Mouse (Mus musculus) c-Kit-positive CD71-positive TER-119-positive erythroid progenitor cells, embryonic 14.5 days (primary cell): ENCODE results near the gene Prph.
"Not testable (repeated sequence)": the region's sequence is repeated elsewhere in the genome, so short reads cannot be mapped to it uniquely, and the experiment has no call there.

Experiments used
- DNase-seq: peaks from one replicate; pipeline ENCODE4 v3.0.0-alpha.2; 2013; ENCODE audit warnings: low spot score

Gene Prph

DNA sequence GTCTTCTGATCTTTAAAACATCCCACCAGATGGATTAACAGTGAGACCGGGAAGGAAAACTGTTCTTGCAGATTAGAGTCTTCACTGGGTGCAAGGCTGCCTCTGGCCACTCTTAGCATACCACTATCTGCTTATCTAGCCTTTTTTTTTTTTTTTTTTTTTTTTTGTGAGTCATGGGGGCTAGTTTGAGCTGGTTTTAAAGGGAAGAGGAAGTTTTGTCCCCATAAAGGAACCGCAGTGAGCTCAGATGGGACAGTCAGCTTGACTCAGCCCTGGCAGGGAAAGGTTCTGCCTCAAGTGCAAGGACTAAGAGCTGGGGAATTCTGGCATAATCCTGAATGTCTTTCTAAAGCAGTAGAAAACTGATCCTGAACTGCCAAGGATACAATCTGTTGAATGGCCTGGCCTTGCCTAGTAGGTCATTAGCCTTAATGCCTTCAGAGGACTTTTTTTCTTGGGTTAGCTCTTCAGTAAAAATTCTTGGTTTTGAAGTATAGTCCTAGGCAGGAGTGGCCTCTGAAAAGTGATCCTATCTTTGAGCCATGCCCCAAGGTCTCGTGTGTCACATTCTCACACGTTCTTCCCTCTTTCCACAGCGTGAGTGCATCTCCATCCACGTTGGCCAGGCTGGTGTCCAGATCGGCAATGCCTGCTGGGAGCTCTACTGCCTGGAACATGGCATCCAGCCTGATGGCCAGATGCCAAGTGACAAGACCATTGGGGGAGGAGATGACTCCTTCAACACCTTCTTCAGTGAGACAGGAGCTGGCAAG lies 21.3 kb upstream of the Prph start:
- DNase-seq: peak; percentile 32

DNA sequence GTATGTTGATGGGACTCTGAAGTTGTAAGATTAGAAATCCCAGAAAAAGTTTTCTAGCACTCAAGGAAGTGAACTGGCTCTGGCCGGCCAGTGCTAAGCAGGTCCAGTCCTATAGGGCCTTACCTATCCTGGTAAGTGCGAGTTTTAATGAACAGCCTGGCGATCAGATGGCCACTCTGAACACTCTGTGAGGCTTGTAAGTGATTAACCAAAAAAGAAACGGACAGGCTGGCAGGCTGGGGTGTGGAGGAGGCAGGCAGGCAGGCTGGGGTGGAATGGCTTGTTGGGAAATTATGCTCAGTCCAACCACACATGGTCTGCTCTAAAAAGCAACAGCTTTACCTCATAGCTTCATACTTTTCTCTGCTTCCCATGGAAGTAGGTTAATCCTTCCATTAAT lies 19.5 kb upstream of the Prph start:
- DNase-seq: no peak

DNA sequence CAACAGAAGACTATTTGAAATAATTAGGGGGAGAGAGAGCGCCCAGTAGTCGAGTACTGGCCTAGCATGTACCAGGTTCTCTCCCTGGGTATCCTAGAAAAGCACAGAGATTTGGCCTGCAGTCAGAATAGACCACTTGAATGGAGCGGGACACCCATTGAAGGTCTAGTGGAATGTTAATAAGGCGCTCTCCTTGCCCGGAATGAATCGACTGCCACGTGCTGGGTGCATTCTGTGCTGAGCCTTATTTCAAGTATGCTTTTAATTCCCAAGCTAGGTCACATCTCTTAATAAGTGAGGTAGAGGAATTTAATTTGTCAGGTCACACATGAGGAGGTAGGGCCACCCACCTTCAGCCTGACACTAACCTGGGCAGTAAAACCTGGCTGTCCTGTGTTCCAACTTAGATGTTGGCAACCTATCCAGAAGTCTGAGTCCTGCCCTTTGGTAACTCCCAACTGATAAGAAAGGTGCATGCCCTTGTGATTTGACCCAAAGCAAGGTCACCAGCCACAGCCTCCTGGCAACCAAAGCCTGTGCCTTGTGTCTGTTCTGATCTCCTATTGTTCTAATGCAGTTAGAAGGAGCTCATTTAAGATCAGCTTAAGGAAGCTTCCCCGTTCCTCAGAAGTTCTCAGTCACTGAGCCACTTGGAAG lies 18.6 kb upstream of the Prph start:
- DNase-seq: no peak

DNA sequence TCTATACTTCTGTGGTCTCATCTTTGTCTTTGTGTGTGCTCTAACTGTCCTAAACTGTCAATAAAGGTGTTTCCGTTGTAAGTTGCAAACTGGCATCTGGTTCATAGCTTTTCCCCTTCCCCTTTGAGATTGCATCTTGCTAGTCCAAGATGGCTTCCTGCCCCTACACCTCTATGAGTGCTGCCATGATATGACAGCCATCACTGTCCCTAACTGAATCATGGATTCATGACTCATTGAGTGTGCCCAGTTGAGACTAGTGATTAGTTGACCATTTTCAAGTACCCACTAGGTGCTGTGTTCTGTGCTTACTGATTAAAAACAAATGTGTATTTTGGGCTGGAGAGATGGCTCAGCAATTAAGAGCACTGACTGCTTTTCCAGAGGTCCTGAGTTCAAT lies 16.9 kb upstream of the Prph start:
- DNase-seq: no peak

DNA sequence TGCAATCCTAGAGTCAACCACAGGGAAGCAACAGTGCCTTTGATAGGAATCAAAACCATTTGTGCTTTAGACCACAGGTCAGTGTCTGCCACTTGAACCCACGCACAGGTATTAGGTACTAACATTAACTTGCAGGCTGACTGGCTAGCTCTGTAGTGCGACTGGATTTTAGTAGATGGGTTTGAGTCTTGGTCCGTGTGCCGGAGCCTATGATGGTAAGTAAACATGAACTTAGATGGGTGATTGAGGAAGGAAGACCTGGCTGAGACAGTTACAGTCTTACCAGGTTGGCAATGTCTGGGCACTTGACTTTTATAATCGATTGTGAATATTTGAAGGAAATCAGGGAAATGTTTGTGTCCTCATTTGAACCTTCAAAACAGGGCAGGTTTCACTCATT lies 16.2 kb upstream of the Prph start:
- DNase-seq: no peak

DNA sequence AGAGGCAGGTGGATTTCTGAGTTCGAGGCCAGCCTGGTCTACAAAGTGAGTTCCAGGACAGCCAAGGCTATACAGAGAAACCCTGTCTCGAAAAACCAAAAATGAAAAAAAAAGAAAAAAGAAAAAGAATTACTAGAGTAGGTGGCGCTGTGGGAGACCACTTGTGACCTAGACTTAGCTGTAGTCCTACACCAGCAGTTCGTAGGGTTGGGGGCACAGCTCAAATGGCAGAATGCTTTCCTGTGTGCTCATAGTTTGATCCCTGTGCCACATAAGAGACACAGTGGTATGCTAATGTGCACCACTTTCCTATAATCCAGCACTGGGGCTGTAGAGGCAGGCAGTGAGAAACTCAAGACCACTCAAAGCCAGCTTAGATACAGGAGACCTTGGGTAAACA lies 15.7 kb upstream of the Prph start:
- no peak for DNase-seq

DNA sequence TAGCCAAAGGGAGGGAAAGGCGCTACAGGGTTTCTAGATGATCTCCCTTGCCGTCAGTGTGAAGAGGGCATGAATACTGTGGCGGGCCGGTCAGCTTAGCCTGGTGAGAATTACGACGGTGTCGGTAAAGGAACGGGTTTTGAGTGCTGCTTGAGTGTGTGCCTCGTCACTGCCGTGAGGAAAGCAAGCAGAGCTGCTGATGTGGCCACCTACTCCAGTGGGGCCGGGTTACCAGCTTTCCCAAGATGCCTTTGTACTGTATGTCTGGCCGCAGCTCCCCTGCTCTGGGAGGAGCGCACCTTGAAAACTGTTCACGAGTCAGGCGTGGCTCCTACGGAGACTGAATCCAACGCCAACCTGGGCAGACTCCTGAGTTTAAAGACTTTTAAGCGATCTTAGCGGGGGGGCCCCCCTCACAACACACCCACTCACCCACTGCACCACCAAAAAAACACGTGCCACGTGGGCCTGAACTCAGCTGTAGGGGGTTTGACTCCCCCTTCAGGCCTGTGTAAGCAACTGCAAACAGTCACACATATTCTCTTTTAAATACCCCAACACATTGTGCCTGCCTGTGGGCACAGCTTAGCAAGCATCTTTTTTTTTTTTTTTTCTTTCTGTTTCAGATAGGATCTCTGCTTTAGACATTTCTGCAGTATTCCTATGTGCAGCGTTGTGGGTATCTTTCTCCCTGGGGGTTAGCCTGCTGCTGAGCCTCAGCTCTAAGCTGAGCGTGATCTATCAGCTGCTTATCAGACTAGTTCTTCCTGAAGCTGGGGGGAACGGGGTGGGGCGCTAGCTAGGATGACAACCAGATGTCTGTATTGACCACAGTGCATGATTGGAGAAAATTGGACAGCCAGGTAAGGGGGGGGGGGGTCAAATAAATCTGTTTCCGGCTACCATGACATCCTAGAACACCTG lies 14.7 kb upstream of the Prph start:
- no peak for DNase-seq

DNA sequence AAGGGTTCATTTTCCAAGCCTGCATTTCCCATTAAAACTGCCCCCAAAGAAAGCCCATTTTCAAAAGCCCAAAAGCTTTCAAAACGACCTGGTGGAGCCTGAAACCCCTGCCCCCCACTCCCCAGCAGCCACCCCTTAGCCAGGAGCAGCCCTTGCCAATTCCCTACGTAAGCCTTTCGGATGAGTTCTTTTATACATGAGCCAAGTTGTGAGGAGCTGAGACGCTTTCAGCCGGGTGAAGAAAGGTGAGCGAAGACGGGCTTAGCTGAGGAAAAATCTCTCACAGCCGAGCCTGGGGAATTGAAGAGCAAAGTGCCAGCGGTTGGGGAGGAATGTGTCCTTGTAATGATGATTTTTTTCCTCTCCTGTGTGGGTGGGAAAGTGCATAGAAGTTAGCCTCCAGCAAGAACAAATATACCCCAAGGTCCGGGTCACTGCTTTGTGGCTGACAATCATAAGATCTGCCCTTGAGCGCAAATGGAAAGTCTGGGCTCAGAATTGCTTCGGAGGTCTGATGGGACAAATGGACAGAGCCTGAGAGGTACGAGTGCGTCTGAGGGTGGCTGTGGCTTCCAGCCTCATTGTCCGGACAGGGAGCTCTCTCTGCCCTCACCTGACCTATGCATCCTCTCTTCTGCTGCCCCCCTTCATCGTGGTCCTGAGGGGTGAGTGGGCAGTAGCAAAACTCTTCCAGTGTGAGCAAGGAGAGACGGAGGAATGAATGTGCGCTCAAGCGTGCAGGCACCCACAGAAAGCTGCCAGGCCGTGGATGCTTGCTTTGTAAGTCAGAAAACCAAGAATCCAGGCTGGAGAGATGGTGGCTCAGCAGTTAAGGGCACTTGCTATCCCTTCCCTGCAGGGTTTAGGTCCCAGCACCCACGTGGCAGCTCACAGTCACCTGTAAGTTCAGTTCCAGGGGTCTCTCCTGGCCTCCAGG lies 13.8 kb upstream of the Prph start:
- DNase-seq: no peak

DNA sequence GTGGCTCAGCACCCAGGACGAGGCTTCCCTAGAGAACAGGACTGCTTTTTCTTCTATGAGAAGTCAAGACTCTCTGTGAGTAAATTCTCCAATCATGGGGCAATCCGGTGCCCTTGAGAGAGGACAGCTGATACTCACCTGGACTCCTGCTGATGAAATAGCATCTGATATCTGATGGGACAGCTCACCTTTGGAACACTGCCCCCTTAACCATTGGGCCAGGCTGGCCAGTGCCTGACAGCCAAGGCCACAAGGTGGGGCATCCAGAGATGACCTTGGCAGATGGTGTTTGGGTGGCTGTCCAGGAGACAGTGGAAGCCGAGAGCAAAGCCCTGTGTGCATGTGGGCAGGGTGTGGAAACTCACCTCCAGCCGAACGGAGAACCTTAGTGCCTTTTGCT lies 12.6 kb upstream of the Prph start:
- DNase-seq: no peak

DNA sequence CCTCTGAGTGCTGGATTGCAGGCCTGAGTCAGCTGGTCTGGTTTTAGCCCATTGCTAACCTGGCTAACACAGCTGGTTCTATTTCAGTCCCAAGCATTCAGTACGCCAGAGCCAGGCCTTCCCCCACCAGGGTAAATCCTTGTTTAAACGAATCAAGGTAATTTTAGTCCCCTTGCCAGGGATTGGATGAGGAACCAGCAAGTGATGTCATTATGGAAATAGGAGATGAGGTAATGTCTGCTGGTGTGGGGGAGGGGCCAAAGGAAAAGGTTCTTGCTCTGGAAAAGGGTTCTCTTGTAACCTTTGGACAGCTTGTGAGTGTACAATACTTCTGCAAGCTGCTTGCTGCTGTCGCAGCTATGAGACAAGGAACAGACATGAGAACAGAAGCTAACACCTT lies 10.1 kb upstream of the Prph start:
- DNase-seq: no peak

DNA sequence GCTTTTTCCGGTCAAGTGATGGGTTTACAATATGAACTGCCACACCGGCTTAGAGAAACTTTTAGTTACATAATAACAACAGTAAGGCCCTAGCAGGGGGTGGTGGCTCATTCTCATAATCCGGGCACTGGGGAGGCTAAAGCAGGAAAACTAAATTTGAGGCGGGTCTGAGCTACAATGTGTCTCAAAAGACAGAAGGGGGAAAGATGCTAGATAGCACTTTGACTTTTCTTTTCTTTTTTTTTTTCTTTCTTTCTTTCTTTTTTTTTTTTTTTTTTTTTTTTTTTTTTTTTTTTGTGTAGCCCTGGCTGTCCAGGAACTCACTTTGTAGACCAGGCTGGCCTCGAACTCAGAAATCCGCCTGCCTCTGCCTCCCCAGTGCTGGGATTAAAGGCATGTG lies 9.2 kb upstream of the Prph start:
- not testable (repeated sequence) for DNase-seq

DNA sequence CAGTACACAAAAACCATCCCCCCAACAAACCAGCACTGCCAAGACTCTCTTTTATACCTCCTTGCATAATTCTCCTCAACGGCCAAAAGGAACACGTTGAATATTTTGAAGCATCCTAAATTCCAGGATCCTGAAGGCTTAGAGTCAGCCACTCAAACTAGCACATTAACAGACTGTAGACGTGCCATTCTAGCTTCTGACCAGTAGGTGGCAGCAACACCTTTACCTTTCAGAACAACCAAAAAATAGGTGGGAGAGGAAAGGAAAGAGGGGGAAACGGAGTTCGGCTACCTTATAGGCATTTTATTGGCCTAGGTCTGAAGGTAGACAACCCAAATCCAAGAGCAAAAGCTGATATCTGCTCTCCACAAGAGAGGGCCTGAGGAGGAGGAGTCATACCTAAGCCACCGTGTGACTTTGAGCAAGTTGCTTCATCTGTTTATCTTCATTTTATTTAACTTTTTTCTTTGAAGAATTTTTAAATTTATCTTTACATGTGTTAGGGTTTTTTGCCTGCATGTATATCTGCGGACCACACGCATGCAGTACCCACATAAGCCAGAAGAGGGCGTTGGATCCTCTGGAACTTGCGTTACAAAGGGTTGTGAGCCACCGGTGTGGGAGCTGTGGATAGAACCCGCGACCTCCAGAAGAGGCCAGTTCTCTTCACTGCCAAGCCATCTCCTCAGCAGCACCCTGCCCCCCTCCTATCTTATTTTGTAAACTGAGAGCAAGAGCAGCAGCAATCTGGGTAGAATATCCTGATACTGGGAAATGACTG lies 5.3 kb upstream of the Prph start:
- DNase-seq: peak; percentile 62

DNA sequence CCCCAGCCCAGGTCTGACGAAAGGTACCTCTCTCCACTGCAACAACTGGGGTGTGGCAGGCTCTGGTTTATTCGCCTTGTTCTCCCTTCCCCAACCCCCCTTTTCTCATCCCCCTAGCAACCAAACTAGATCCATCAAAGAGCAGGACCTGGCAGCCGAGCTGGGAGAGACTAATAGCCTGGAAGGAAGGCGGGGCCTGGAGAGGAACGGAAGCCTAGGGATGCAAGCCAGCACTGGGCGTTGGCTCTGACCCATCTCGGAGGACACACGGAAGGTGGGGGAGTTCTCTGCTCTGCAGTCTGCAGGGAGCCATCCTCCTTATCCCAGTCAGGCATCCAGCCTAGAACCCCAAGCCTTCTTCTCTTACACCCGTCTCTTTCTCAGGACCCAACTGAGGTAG lies 1.6 kb upstream of the Prph start:
- DNase-seq: no peak

DNA sequence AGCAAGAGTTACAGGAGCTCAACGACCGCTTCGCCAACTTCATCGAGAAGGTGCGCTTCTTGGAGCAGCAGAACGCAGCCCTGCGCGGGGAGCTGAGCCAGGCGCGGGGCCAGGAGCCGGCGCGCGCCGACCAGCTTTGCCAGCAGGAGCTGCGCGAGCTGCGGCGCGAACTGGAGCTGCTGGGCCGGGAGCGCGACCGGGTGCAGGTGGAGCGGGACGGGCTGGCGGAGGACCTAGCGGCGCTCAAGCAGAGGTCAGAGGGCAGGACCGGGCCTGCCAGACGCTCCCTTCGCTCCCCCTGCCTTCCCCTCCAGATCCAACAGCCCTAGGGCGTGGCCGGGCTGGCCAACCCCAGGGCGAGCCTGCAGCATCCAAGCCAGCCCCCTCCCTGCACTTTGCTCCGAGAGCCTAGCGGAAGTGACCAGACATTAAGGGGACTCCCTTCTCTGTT lies 562 bp downstream of the Prph start:
- no peak for DNase-seq

DNA sequence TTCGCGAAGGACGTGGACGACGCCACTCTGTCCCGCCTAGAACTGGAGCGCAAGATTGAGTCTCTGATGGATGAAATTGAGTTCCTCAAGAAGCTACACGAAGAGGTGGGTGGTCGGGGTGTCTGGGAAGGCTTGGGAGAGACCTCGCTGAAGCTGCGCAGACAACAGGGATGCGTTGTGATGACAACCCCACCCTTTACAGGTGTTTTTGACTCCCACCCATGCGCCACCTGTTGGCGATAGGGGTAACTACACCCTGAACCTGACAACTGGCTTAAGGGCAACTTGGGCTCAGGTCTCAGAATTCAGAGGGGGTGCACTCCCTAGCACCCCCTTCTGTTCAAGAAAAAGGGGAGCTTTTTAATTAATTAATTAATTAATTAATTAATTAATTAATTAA lies 1.4 kb downstream of the Prph start:
- DNase-seq: peak; percentile 53

DNA sequence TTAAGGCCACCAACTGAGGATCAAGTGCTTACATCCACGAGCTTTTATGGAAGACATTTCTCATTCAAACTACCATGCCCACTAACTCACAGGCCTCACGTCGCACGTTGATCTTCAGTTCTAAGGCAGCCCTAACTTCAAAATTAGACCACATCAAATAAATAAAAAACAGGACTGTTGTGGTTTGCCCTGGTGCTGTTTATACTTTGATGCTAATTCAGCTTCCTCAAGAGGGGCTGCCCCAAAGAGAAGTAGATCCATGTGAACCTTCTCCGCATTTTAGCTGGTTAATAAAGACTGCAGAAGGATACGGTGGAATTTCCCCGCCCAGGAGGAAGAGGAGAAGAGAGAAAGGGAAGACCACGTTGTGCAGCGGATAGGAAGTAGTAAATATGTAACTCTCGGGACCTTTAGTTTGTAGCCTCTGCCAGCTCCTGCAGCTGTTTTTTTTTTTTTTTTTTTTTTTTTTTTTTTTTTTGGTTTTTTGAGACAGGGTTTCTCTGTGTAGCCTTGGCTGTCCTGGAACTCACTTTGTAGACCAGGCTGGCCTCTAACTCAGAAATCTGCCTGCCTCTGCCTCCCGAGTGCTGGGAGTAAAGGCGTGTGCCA lies 10.7 kb downstream of the Prph start:
- no peak for DNase-seq

DNA sequence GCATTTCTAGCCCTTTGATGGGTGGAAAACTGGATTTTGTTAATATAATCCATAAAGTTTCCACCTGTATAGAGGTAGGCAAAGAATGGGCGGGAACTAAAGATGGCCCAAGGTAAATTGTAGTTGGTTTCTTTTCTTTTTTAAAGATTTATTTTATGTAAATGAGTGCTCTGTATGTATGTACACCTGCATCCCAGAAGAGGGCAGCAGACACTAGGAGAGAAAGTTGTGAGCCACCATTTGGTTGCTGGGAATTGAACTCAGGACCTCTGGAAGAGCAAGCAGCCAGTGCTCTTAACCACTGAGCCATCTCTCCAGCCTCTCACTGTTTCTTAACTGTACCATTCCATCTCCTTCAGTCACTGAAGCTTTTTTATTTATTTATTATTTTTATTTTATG lies 17.0 kb downstream of the Prph start:
- DNase-seq: no peak

DNA sequence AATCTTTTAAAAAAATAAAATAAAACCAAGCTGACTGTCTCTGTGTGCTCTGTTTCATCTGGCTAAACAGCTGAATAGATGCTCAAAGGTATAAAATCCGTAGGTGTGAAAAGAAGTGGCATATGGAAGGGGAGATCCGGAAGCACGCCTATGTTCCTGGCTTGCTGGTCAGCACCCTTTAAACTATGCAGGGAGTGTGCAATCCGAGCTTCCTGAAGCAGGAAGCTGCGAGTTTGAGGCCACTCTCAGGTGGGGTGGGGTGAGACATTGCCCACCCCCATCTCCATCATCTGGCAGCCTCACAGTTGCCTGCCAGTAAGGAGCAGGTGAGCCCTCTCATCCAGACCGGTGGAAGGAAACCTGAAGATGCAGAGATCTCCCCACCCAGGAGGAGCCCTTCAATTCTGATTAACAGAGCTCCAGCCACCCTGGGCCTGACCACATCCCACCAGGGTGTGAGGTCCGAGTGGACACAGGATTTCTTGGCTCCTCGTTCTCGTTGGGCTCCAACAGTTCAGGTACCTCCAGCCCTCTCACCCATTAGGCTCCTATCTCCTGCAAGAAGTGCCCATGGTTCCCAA lies 19.1 kb downstream of the Prph start, which contains the start of gene Troap:
Troap (plus strand) TSS at position 557 of the 581 bp plus-strand sequence.
- no peak for DNase-seq

DNA sequence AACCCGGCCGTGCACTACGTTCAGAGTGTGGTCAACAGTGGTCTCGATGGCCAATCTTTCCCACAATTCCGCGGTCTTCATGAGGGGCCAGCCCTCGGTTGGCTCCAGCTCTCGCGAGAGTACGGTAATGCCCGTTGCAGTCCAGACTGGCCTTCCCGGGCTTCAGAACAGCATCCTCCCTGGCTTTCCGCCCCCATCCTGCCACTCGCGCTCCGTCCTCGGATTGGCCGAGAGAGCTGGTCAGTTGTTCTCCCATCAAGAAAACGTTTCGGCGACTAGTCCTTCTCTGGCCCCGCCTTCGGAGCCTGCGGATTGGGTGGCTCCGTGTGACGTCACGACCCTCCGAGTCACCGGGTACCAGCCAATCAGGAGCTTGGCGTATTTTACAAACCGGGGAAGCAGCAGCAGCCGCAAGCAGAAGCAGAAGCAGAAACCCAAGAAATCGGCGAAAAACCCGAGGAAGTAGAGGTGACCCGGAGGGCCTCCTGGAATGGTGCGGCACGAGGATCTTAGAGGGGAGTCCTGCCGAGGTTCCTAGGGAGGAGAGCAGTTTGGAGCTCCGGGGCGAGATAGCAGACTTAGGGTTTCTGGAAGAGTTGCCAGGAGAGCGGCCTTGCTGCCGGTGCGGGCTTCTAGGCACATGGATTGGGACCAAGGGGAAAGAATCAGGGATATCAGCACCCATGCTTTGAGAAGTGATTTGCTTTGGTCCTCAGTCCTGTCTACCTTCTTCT lies 19.8 kb downstream of the Prph start:
- DNase-seq: peak; percentile 94
